Mouse (Mus musculus) kidney, embryonic 14.5 days (tissue): ENCODE measurements at regions not wholly inside any gene's neighbourhood (a gene's known extent, or its start where the extent isn't known, plus 50 kb on each side); places are given as distances from the start of the nearest gene placed in this dataset.

Source experiments
- ATAC-seq: fragments of 200-750 bp; cut with Nextera tagmentation; 2 replicates; pipeline ENCODE4 v1.8.0; 2017; ENCODE audit warnings: moderate number of reproducible peaks, mild to moderate bottlenecking, moderate TSS enrichment, moderate library complexity; ENCODE audit not compliant: low FRiP score, low TSS enrichment
- H3K27ac ChIP-seq: fragments of 300-500 bp; sonication (generic); 2 replicates; pipeline ENCODE4 v1.5.1; 2014; ENCODE audit warnings: low read depth, mild to moderate bottlenecking, low read length, moderate library complexity, mixed read lengths
- H3K27me3 ChIP-seq: fragments of 300-500 bp; sonication (generic); 2 replicates; pipeline ENCODE4 v1.6.1; 2014; ENCODE audit warnings: mild to moderate bottlenecking, low read length; ENCODE audit not compliant: control insufficient read depth, insufficient read depth
- H3K36me3 ChIP-seq: fragments of 300-500 bp; sonication (generic); 2 replicates; pipeline ENCODE4 v1.6.1; 2014; ENCODE audit warnings: low read length, mixed read lengths; ENCODE audit not compliant: control insufficient read depth, insufficient read depth
- H3K4me1 ChIP-seq: fragments of 300-500 bp; sonication (generic); 2 replicates; pipeline ENCODE4 v1.6.1; 2014; ENCODE audit warnings: low read length, mixed read lengths; ENCODE audit not compliant: control insufficient read depth, insufficient read depth
- H3K4me2 ChIP-seq: fragments of 300-500 bp; sonication (generic); replicated peaks from 2 replicates; pipeline ENCODE4 v1.6.1; 2014; ENCODE audit warnings: low read depth, mild to moderate bottlenecking, low read length
- H3K4me3 ChIP-seq: fragments of 300-500 bp; sonication (generic); 2 replicates; pipeline ENCODE4 v1.5.1; 2014; ENCODE audit warnings: mild to moderate bottlenecking, low read length
- H3K9ac ChIP-seq: fragments of 300-500 bp; sonication (generic); 2 replicates; pipeline ENCODE4 v1.6.1; 2014; ENCODE audit warnings: low read depth, mild to moderate bottlenecking, low read length, moderate library complexity
- H3K9me3 ChIP-seq: fragments of 300-500 bp; sonication (generic); 2 replicates; pipeline ENCODE4 v1.6.1; 2016; ENCODE audit warnings: low read length; ENCODE audit not compliant: control insufficient read depth
- WGBS: fragments of 180-500 bp; shearing (Covaris S2); extraction: QIAGEN DNeasy Blood & Tissue Kit; methylation state at CpG from one replicate; pipeline ENCODE4 v1.1.7; 2014; 5-methylcytosine and 5-hydroxymethylcytosine counted together

DNA sequence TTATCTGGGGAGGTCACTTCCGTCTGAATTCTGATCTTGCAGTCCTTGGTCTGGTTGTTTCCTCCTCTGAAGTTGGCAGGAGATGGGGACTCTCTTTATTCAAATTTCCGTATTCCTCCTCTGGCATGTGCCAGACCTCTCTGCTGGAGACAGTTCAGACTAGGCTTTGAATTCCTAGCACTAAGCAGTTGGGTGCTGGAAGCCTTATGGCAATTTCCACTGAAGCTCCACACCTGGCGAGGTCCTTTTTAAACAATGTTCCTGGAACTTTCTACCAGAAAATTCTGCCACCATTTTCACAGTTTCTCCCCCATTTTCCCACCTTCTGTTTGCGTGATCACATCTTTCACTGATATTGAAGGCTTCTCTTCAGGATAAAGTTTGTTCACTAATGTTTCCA is 205.7 kb upstream of the Tyrp1 start:
- Histone ChIP-seq H3K4me1 (no peaks in the 10 kb centered on the region), H3K9ac (no peak overlapping the region), H3K4me2 (no peak overlapping the region), H3K36me3 (no peaks in the 10 kb centered on the region), H3K27me3 (no peaks in the 10 kb centered on the region), H3K27ac (no peak overlapping the region), H3K9me3 (no peaks in the 10 kb centered on the region), H3K4me3 (no peak overlapping the region)
- WGBS, result 75% methylated on average over 4 of the region's 4 CpGs
- ATAC-seq, result no peak

GRCm38 (mm10) chr4:80629251-80629650 is 204.7 kb upstream of the Tyrp1 start:
- no peaks in the 10 kb centered on the region for H3K4me1 ChIP-seq
- no peaks in the 10 kb centered on the region for H3K36me3 ChIP-seq
- no peak overlapping the region for H3K27ac ChIP-seq
- no peaks in the 10 kb centered on the region for H3K9me3 ChIP-seq
- WGBS, result 94% methylated on average over 1 of the region's 1 CpGs
- H3K4me2 ChIP-seq, result no peak overlapping the region
- ATAC-seq, result no peak
- H3K27me3 ChIP-seq, result no peaks in the 10 kb centered on the region
- no peak overlapping the region for H3K4me3 ChIP-seq
- H3K9ac ChIP-seq, result no peak overlapping the region

GRCm38 (mm10) chr4:80630260-80630659 is 203.7 kb upstream of the Tyrp1 start:
- H3K27ac ChIP-seq, result no peak overlapping the region
- no peak for ATAC-seq
- H3K4me1 ChIP-seq, result no peaks in the 10 kb centered on the region
- H3K9me3 ChIP-seq, result no peaks in the 10 kb centered on the region
- no peak overlapping the region for H3K4me3 ChIP-seq
- no peak overlapping the region for H3K9ac ChIP-seq
- no peaks in the 10 kb centered on the region for H3K27me3 ChIP-seq
- no peak overlapping the region for H3K4me2 ChIP-seq
- no peaks in the 10 kb centered on the region for H3K36me3 ChIP-seq

- Histone ChIP-seq H3K4me3 (no peak overlapping the region), H3K4me1 (no peaks in the 10 kb centered on the region), H3K36me3 (no peaks in the 10 kb centered on the region), H3K9ac (no peak overlapping the region), H3K4me2 (no peak overlapping the region), H3K27ac (no peak overlapping the region), H3K9me3 (no peaks in the 10 kb centered on the region), H3K27me3 (no peaks in the 10 kb centered on the region)
- WGBS, result 81% methylated on average over 4 of the region's 4 CpGs
- ATAC-seq, result no peak
Observed at GRCm38 (mm10) chr4:80631041-80631440, 202.9 kb upstream of the Tyrp1 start.

DNA sequence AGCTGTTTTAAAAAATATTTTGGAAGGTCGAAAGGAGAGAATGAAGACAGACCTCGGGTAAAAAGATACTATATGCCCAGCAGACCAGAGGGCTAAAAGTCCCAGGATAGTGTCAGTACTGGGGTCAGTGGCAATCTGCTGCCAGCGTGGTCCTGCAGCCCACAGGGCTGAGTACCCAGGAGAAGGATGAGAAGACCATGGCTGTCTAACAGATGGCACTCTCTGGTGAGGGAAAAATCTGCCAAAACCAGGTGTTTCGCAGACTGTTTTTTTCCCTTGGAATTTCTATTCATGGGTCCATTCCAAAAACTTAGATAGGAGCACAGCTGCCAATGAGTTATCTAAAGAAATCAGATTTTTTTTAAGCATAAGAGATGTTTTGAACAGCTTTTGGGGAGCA is 202.5 kb upstream of the Tyrp1 start:
- ATAC-seq, result no peak
- H3K9ac ChIP-seq, result no peak overlapping the region
- H3K9me3 ChIP-seq, result no peaks in the 10 kb centered on the region
- H3K4me2 ChIP-seq, result no peak overlapping the region
- no peaks in the 10 kb centered on the region for H3K27me3 ChIP-seq
- no peak overlapping the region for H3K4me3 ChIP-seq
- H3K36me3 ChIP-seq, result no peaks in the 10 kb centered on the region
- no peak overlapping the region for H3K27ac ChIP-seq
- H3K4me1 ChIP-seq, result no peaks in the 10 kb centered on the region
- 83% methylated on average over 4 of the region's 4 CpGs for WGBS

DNA sequence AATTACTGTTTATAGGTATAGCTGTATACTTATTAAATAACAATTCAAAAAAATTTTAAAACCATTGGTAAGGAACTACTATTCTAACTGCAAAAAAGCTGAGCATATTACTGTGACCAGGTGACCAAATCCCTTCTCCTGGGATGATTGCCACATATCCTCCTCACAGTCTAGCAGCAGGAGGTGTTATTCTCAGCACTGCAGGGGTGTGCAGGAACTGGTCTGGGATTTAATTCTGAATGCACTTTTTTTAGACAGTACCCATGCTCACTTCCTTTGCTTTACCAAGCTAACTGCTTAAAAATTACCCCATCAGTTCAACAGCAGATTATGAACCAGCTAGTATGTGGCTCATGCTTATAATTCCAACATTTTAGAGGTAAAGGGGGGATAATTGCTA is 195.5 kb upstream of the Tyrp1 start:
- H3K4me3 ChIP-seq, result no peak overlapping the region
- no peak overlapping the region for H3K9ac ChIP-seq
- no peaks in the 10 kb centered on the region for H3K4me1 ChIP-seq
- no peak overlapping the region for H3K4me2 ChIP-seq
- ATAC-seq, result no peak
- no peaks in the 10 kb centered on the region for H3K36me3 ChIP-seq
- H3K27me3 ChIP-seq, result no peaks in the 10 kb centered on the region
- H3K27ac ChIP-seq, result no peak overlapping the region
- H3K9me3 ChIP-seq, result no peaks in the 10 kb centered on the region
